ENCODE assay signal across 27 mouse cellular contexts in the genomic region with DNA sequence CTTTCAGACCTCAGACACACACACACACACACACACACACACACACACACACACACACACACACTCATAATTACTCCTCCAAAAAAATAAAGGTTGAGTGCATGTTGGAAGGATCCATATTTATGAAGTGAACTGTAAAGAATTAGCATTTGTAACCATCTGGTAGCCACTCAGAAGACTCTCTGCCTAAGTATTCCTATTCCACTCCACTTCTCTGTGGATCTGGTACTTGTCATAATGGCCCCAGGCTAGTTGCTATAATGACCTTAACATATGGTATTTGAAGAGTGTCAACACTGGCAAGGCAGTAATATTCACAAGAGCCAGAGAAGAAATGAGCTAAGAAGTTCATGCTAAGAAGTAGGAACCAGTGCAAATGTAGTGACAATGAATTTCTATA.
DNase-seq lines count a peak whose midpoint lies in the region; ATAC-seq lines count a peak whose summit lies in the region.
"Had no signal": no experiment of that assay in that cellular context is flagged by ENCODE, and none has a peak within 500 bp of the region (broad histone marks: within the 10 kb centered on the region; RNA-seq: fewer than 3 reads in every experiment).

No protein-coding gene starts in this region.

- no peaks in the 10 kb centered on the region for H3K36me3 ChIP-seq in embryonic facial prominence, embryonic 14.5 days (ENCODE audit: control insufficient read depth, insufficient read depth, low read length)
- H3K36me3 ChIP-seq in embryonic facial prominence, embryonic 10.5 days (replicated peaks) = no peaks in the 10 kb centered on the region
- no peaks in the 10 kb centered on the region for H3K36me3 ChIP-seq in midbrain, embryonic 14.5 days (ENCODE audit: control insufficient read depth, insufficient read depth, low read length)
- H3K36me3 ChIP-seq in midbrain, embryonic 16.5 days (ENCODE audit: control insufficient read depth, insufficient read depth, low read length) = no peaks in the 10 kb centered on the region
- no peaks in the 10 kb centered on the region for H3K36me3 ChIP-seq in intestine, embryonic 15.5 days
- H3K36me3 ChIP-seq: embryonic facial prominence, embryonic 12.5 days; heart, embryonic 15.5 days; hindbrain, embryonic 12.5 days; limb, embryonic 12.5 days; liver, embryonic 15.5 days; midbrain, embryonic 13.5 days had no signal

- ATAC-seq in embryonic facial prominence, embryonic 14.5 days (ENCODE audit: low read depth) = no peak
- ATAC-seq in midbrain, embryonic 14.5 days (ENCODE audit: low FRiP score, low TSS enrichment) = no peak; the same call in 1 of the 2 replicates
- ATAC-seq in midbrain, embryonic 16.5 days = no peak
- ATAC-seq in intestine, embryonic 15.5 days = no peak
- ATAC-seq: CD4-positive, CD25-positive, alpha-beta regulatory T cell, adult 4 months; intestine, postnatal 0 days; midbrain, embryonic 13.5 days had no signal

- intact Hi-C loops in left cerebral cortex, postnatal 25 days (cut with DNase I) = no loop called here

- H3K9ac ChIP-seq in embryonic facial prominence, embryonic 14.5 days (ENCODE audit: low read depth, low read length) = no peak overlapping the region
- no peak overlapping the region for H3K9ac ChIP-seq in midbrain, embryonic 14.5 days (replicated peaks; ENCODE audit: low read length)
- H3K9ac ChIP-seq in midbrain, embryonic 16.5 days (ENCODE audit: low read depth, low read length) = no peak overlapping the region
- H3K9ac ChIP-seq in intestine, embryonic 15.5 days = no peak overlapping the region
- H3K9ac ChIP-seq: embryonic facial prominence, embryonic 12.5 days; heart, embryonic 15.5 days; hindbrain, embryonic 12.5 days; limb, embryonic 12.5 days; liver, embryonic 15.5 days; lung, embryonic 14.5 days; midbrain, embryonic 13.5 days had no signal

- DNase-seq in embryonic facial prominence, embryonic 14.5 days (ENCODE audit: low spot score) = peak; percentile 7
- DNase-seq in embryonic facial prominence, embryonic 10.5 days (ENCODE audit: low spot score) = no peak
- DNase-seq in midbrain, embryonic 14.5 days = peak; percentile 9
- DNase-seq in forelimb bud, embryonic 11.5 days (ENCODE audit: low read depth, low spot score) = peak; percentile 7
- DNase-seq in left cerebral cortex, postnatal 25 days (ENCODE audit: low spot score in 2 of 2) = no peak
- DNase-seq: adrenal gland, postnatal 14 days; cerebellum, adult 11-12 months; cerebellum, adult 9-11 months; gastrocnemius, postnatal 14 days; kidney, adult 9 months; kidney, postnatal 14 days; lung, embryonic 14.5 days; lung, postnatal 14 days; right cerebral cortex, postnatal 4 days; thymus, adult 18-20 months; thymus, postnatal 25 days had no signal

- H3K4me1 ChIP-seq in embryonic facial prominence, embryonic 14.5 days (ENCODE audit: control insufficient read depth, insufficient read depth, low read length) = no peaks in the 10 kb centered on the region
- H3K4me1 ChIP-seq in embryonic facial prominence, embryonic 10.5 days = no peaks in the 10 kb centered on the region
- H3K4me1 ChIP-seq in midbrain, embryonic 14.5 days (ENCODE audit: control insufficient read depth, insufficient read depth, low read length) = no peaks in the 10 kb centered on the region
- no peaks in the 10 kb centered on the region for H3K4me1 ChIP-seq in midbrain, embryonic 16.5 days (ENCODE audit: control insufficient read depth, insufficient read depth, low read length)
- H3K4me1 ChIP-seq in intestine, embryonic 15.5 days (replicated peaks) = no peaks in the 10 kb centered on the region
- H3K4me1 ChIP-seq: embryonic facial prominence, embryonic 12.5 days; heart, embryonic 15.5 days; hindbrain, embryonic 12.5 days; limb, embryonic 12.5 days; liver, embryonic 15.5 days; midbrain, embryonic 13.5 days had no signal

- H3K27me3 ChIP-seq in embryonic facial prominence, embryonic 14.5 days (replicated peaks; ENCODE audit: control insufficient read depth, insufficient read depth, low read length) = no peaks in the 10 kb centered on the region
- no peaks in the 10 kb centered on the region for H3K27me3 ChIP-seq in embryonic facial prominence, embryonic 10.5 days (replicated peaks; ENCODE audit: low read depth, poor library complexity, severe bottlenecking)
- no peaks in the 10 kb centered on the region for H3K27me3 ChIP-seq in midbrain, embryonic 14.5 days (ENCODE audit: control insufficient read depth, insufficient read depth, low read length)
- H3K27me3 ChIP-seq in midbrain, embryonic 16.5 days (ENCODE audit: control insufficient read depth, insufficient read depth, low read depth, low read length) = no peaks in the 10 kb centered on the region
- H3K27me3 ChIP-seq in intestine, embryonic 15.5 days (replicated peaks) = no peaks in the 10 kb centered on the region
- H3K27me3 ChIP-seq: embryonic facial prominence, embryonic 12.5 days; heart, embryonic 15.5 days; hindbrain, embryonic 12.5 days; limb, embryonic 12.5 days; liver, embryonic 15.5 days; midbrain, embryonic 13.5 days had no signal

- H3K4me2 ChIP-seq in embryonic facial prominence, embryonic 14.5 days (ENCODE audit: low read depth, low read length) = no peak overlapping the region
- H3K4me2 ChIP-seq in midbrain, embryonic 14.5 days (ENCODE audit: low read length) = no peak overlapping the region
- no peak overlapping the region for H3K4me2 ChIP-seq in midbrain, embryonic 16.5 days (ENCODE audit: low read length)
- H3K4me2 ChIP-seq in intestine, embryonic 15.5 days (replicated peaks) = no peak overlapping the region
- H3K4me2 ChIP-seq: embryonic facial prominence, embryonic 12.5 days; heart, embryonic 15.5 days; hindbrain, embryonic 12.5 days; limb, embryonic 12.5 days; liver, embryonic 15.5 days; lung, embryonic 14.5 days; midbrain, embryonic 13.5 days had no signal

- H3K4me3 ChIP-seq in embryonic facial prominence, embryonic 14.5 days (ENCODE audit: low read depth, low read length) = no peak overlapping the region
- no peak overlapping the region for H3K4me3 ChIP-seq in embryonic facial prominence, embryonic 10.5 days
- no peak overlapping the region for H3K4me3 ChIP-seq in midbrain, embryonic 14.5 days (replicated peaks; ENCODE audit: low read depth, low read length)
- no peak overlapping the region for H3K4me3 ChIP-seq in midbrain, embryonic 16.5 days (ENCODE audit: low read depth, low read length)
- no peak overlapping the region for H3K4me3 ChIP-seq in intestine, embryonic 15.5 days (replicated peaks)
- H3K4me3 ChIP-seq: embryonic facial prominence, embryonic 12.5 days; heart, embryonic 15.5 days; hindbrain, embryonic 12.5 days; limb, embryonic 12.5 days; liver, embryonic 15.5 days; midbrain, embryonic 13.5 days had no signal

- no peak overlapping the region for H3K27ac ChIP-seq in embryonic facial prominence, embryonic 14.5 days (replicated peaks; ENCODE audit: low read depth, low read length)
- no peak overlapping the region for H3K27ac ChIP-seq in embryonic facial prominence, embryonic 10.5 days (replicated peaks)
- H3K27ac ChIP-seq in midbrain, embryonic 14.5 days (replicated peaks; ENCODE audit: low read depth, low read length) = no peak overlapping the region
- H3K27ac ChIP-seq in midbrain, embryonic 16.5 days (ENCODE audit: low read length) = no peak overlapping the region
- no peak overlapping the region for H3K27ac ChIP-seq in intestine, embryonic 15.5 days
- H3K27ac ChIP-seq: embryonic facial prominence, embryonic 12.5 days; heart, embryonic 15.5 days; hindbrain, embryonic 12.5 days; limb, embryonic 12.5 days; liver, embryonic 15.5 days; midbrain, embryonic 13.5 days; stomach, postnatal 0 days had no signal

- no peaks in the 10 kb centered on the region for H3K9me3 ChIP-seq in embryonic facial prominence, embryonic 14.5 days (ENCODE audit: control insufficient read depth, low read length)
- no peaks in the 10 kb centered on the region for H3K9me3 ChIP-seq in embryonic facial prominence, embryonic 10.5 days
- H3K9me3 ChIP-seq in midbrain, embryonic 14.5 days (ENCODE audit: control insufficient read depth, low read length) = no peaks in the 10 kb centered on the region
- H3K9me3 ChIP-seq in midbrain, embryonic 16.5 days (replicated peaks; ENCODE audit: control insufficient read depth, low read length, poor library complexity, severe bottlenecking) = no peaks in the 10 kb centered on the region
- no peaks in the 10 kb centered on the region for H3K9me3 ChIP-seq in intestine, embryonic 15.5 days
- H3K9me3 ChIP-seq: embryonic facial prominence, embryonic 12.5 days; heart, embryonic 15.5 days; hindbrain, embryonic 12.5 days; limb, embryonic 12.5 days; liver, embryonic 15.5 days; midbrain, embryonic 13.5 days had no signal

Comparison
In these comparisons a context has a peak if more than half of its experiments do, and no peak if none do; other contexts are left out.
1. DNase-seq: peak in embryonic facial prominence, embryonic 14.5 days (single experiment), midbrain, embryonic 14.5 days (single experiment) and forelimb bud, embryonic 11.5 days (single experiment); none in embryonic facial prominence, embryonic 10.5 days (single experiment) and left cerebral cortex, postnatal 25 days (0 of 2).